Mouse (Mus musculus) kidney, adult 11 months (tissue): ENCODE measurements around the gene Kctd21.

Experiments used
- DNase-seq: peaks from one replicate; pipeline ENCODE4 v3.0.0; 2022

The Kctd21 gene

DNA sequence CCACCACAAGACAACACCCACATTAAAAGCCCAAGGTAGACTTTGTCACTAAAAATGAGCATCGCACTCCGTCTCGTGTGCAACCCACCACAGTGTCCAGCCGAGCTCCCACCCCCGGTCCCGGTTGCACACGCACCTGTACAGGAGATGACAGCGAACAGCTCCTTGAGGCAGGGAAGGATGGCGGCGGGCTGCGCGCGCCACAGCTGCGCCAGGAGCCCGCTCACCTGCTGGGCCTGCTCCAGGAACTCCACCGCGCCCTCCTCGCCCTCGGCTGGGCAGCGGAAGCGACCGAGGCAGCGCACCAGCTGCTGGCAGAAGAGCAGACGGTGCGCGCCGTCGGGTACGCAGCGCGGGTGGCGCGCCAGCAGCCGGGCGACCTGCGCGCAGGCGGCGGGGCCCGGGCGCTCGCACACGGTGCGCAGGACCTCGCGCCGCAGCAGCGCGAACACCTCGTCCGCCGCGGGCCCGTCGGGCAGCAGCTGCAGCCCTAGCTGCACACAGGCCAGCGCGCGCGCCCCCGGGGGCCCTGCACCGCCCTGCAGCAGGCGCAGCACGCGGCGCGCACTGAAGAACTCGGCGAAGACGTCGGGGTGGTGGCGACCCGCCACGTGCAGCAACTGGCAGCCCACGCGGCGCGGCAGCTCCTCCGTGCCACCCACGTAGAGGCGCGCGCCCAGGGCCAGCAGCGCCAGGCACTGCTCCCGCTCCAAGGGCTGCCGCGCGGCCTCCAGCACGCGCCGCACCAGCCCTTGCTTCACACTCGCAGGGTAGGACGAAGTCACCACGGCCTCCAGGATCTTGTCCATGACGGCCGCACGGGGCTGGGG lies 6.8 kb upstream of the Kctd21 start:
- DNase-seq = no peak

DNA sequence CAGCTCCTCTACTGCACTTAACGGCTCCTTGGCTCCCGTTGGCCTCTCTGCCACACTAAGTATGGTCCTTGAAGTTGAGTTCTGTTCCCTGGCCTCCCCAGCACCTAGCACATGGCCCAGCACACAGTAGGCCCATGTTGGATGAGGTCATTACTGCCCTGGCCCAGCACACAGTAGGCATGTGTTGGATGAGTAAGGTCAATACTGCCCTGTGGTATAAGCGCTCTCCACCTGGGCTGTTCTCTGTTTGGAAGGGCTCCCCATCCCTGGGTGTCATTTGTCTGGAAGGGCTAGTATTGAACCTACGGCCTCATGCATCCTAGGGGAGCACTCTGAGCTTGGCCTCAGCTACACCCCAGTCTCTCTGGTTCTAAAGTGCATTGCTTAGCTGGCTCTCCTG lies 4.8 kb upstream of the Kctd21 start:
- no peak for DNase-seq

DNA sequence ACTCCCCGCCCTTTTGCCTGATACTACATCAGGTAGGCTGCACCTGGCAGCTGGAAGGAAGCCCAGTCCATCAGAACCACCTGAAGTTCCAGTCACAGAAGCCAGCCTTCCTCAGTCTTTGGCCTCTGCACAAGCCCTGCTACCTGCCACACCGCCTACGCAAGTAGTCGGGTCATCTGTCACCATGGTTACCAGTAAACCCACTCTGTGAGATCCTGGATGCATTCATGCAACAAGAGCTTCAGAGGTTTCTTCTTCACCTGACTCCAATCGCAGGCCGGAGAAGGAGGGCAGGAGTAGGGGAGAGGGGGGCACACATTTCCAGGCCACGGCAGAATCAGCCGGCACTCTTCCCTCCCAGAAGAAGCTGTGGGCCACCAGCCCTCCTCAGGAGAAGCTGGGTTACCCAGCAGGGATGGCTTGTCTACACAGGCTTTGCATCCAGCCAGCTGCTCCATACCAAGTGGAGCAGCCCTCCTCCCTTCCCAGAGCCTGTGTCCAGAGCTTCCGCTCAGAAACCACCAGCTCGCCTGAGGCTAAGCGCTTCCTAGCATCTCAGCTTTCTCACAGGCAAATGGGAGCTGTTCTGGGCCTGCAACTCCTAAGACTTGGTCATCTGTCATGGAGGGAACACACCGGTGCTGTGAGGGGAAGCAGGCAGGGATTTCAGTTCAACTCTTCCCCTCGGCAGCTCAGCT lies 3.1 kb upstream of the Kctd21 start:
- DNase-seq = no peak

DNA sequence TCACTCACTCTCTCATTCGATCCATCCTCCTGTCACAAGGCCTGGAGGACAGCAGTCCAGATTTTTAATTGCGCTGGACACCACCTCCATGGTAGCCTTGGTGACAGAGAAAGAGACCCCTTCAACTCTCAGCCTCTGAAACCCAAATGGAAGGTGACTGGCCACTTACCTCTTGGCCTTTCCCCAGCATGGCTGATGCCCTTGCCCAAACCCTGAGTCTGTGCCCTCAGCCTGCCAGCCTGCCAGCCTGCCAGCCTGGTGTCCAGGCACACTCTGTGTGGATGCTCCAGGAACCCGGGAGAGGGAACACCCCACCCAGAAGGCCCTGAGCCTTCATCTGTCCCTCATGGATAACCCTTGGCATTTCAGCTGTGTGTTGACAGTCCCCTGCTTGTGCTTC lies 2.5 kb upstream of the Kctd21 start:
- DNase-seq = no peak

DNA sequence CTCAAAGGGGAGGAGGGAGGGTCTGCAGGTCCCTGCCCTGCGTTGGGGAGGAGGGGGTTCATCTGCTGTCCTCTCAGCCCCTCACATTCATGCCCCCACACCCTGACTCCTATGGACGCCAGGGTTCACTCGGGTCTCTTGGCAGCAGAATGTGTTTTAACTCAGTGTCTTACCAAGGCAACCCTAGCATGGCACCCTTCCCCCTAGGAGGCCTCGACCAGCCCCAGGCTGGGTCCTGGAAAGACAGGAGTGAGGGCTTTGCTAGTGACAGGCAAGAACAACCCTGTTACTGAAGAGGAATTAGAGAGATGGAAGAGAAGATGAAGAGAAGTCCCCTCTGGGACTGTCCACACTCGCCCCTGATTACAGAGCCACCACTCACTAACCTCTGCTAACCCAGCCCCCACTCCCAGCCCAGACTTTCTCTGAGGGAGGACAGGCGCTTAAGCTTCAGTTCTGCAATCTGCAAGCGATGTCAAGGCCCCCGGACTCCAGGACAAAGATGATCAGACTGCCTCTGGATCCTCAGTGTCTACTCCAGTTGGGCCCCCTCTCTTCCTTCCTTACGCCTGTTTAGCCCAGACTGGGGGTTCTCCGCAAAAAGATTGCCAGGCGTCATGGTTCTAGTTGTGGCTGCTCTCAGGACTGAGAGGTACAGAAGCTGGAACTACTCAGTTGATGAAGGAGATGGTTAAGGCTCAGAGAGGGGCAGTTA lies 1.0 kb upstream of the Kctd21 start:
- peak; percentile 11 for DNase-seq

DNA sequence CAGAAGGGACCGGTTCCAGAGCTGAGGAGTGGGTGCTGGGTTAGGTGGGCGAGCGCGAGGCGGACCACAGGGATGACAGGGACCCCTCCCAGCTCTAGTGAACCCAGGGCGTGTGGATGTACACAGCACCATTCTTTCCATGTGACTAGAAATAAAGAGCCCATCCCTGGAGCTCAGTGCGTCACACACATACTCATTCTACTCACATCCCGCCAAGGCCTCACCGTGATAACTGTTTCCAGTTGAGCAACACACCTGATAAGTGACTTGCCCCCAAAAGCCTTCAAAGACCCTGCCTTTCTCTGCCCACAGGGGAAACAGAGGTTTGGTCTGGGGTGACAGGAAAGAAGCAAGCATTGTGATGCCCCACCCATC lies 527 bp downstream of the Kctd21 start:
- no peak for DNase-seq

DNA sequence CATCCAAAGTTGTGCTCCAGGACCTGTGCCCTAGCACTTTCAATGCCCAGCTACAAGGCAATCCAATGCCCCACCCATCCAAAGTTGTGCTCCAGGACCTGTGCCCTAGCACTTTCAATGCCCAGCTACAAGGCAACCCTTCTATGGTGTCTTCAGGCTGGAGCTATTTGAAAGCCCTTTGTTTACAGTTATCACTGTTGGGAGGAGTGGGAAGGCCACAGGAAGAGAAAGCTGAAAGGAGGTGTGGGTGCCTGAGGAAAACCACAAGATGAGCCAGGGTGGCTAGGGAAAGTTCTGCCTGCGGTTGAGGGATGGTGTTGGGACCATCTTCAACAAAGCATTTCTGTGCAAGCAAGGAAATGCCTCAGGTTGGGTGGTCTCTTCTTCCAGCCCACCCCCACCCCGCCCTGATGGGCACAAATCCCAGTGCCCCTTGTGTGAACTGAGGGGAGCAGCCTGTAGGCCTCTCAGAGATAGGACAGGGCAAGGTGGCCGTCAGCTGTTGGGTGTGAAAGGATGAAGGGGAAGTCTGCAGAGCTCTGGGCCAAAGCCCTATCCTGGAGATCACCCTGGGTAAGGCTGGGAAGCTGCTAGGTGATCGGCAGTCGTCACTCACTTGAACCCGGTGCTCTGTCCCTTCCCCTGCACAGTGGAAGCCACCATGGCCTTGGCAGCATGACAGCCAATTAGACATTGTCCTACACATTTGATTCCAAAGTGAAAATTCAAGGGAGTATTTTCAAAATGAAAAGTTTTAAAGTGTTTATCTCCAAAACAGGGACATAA lies 1.2 kb downstream of the Kctd21 start:
- DNase-seq = no peak

DNA sequence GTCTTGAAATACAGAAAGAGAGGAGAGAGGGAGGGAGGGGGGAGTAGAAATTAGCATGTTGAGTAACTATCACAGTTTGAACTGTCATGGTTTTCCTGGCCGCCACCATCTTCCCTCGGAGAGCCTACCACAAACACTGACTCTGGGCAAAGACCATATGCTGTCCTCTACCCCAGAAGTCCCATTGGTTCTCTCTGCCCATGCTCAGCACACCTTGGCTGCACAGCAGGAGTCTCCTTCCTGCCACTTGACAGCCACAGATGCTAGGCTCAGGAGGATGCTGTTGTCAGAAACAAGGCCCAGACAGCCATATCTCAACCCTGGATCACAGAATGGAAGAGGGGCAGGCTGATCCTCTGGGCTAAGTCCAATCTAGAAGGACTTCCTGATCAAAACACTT lies 2.3 kb downstream of the Kctd21 start:
- DNase-seq = no peak

DNA sequence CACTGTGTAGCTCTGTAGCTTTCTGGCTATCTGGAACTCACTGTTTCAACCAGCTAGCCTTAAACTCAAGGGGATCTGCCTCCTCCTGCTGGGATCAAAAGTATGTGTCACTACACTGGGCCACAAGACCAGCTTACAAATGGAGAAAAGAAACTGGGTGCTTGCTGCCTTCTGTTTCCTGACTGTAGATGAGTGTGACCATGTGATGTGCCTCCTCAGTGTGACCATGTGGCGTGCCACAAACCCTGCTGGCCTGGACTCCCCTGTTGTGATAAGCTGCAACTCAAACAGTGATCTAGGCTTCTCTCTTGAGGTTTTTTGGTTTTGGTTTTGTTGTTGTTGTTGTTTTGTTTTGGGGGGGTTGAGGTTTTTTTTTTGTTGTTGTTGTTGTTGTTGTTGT lies 4.6 kb downstream of the Kctd21 start:
- no peak for DNase-seq

DNA sequence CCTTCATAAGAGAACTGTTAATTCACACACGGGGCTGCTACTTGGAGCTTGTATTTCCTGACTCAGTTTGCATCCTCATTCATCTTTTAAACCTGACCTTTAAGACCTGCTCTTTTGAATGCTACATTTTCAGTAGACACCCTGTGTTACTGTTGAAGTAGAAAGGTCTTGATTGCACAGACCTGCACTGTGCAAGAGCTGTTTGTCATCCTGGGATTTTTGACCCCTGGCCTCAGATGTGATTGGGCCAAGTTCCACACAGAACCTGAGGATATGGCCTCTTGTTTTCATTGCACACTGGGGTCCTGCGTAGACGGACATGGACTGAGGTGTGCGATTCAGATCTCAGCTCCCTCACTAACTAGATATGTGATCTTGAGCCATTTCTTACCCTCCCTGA lies 6.5 kb downstream of the Kctd21 start:
- no peak for DNase-seq

DNA sequence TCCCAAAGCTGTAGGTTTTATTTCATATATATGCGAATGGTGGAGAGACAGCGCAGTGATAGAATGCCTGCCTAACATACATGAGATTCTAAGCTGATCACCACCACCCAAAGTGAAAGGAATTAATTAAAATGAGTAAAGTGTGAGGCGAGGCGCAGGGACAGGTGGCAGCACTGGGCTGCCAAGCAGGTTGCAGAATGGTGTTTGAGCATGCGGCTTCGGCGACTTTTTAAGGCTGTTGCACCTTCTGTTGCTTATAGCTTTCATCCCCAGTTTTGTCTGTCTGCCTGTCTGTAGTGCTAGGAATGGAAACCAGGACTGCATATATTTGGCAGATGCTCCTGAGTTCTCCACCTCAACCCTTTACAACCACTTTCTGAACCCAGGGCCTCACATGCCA lies 7.5 kb downstream of the Kctd21 start:
- DNase-seq = no peak

DNA sequence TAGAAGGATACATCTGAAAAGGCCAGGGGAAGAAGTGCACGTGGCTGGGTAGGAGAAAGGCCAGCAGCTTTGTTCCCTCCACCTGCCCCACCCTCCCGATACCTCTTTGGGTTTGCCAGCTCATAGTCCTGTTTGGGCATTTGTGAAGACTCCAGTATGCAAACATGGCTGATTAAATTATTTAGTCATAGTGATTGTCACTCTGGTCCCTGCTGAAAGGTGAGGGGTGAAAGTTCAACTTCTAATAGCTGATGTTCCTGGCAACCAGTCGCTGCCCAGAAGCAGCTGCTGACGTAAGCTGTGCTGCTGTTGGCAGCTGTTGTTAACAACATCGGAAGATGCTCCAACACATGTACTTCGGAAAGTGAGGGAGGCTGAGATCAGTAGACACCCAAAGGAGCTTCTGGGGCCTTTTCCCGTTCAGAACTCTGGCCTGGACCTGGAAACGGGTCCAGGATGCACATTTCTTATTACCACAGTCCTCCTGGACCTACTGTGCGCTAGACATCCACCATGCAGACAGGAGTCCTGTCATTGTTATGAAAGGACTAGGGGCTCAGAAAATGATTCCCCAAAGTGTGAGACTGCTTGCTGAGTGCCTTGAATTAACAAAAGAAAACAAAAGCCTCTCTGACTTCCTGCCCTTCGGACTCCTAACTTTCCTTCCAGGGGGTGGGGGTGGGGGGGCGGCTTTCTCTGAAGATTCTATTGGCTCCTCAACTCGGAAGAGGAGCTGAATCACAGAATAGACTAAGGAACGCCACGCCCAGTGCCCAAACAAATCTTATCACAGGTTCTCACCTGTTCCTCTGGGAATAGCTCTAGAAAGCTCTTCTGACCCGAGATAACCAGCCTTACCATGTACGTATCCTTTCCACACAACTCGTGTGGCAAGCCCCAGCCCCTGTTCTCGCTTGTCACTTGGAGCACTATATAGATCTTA lies 9.1 kb downstream of the Kctd21 start:
- DNase-seq = no peak

DNA sequence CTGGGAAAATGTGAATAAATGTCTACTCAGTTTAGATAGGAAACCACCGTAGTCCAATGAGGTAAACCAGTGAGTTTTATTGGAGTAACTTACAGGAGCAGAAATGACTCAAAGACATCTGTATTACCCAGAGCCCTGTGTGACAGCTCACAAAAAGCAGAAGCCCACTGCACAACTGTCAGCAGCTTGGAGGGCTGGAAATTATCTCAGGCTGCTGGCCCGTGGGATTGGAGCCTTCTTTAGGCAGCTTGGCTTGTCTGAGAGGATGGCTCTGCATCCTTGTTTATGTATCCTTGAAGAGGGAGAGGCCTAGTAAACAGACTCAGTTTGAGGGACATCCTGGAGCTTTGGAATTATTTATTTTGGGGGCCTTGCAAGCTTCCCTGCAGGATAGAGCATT lies 10.8 kb downstream of the Kctd21 start:
- DNase-seq = no peak

DNA sequence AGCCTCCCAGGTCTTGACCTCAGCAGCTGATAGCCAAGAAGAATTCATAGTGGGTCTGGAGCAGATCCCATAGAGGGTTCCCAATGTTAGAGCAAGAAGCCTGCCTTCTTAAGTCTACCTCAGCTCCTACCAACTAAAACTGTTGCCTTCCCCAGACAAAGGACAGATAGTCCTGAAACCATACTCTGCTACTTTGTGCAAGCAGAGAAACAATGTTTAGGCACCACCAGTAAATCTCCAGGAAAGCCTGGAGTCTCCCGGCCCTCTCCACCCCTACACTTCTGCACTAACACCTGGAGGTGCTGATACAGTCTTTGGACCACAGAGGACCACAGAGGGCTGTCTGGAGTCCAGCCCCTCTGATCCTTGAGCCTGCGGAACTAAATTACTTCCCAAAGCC lies 12.5 kb downstream of the Kctd21 start:
- DNase-seq = no peak

DNA sequence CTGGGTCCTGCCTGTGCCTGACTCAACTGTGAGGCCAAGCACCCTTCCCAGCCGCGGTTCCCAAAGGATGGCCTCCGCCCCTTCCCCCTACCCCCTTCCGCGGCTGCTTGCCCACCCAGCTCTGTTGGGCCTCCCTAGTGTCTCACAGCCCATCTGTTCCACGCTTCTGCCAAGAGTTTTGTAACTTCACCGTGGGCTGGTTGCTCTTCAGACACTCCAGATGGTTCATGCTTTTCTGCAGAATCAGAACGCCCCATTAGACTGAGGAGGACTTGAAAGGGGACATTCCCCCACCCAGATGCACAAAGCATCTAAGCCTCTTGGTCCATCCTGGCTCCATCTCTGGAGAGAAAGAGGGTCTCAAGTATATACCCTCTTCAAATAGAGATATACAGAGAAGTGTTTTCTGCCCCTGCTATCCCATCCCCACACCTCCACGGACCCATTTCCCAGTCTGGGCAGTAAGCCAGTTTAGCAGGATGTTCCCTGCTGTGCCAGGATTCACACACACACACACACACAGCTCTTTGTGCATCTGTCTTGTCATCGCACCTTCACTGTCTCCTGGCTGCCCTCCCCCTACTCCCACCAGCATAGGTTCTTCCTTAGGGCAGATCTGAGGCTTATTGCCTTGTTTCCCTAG lies 13.2 kb downstream of the Kctd21 start:
- no peak for DNase-seq

DNA sequence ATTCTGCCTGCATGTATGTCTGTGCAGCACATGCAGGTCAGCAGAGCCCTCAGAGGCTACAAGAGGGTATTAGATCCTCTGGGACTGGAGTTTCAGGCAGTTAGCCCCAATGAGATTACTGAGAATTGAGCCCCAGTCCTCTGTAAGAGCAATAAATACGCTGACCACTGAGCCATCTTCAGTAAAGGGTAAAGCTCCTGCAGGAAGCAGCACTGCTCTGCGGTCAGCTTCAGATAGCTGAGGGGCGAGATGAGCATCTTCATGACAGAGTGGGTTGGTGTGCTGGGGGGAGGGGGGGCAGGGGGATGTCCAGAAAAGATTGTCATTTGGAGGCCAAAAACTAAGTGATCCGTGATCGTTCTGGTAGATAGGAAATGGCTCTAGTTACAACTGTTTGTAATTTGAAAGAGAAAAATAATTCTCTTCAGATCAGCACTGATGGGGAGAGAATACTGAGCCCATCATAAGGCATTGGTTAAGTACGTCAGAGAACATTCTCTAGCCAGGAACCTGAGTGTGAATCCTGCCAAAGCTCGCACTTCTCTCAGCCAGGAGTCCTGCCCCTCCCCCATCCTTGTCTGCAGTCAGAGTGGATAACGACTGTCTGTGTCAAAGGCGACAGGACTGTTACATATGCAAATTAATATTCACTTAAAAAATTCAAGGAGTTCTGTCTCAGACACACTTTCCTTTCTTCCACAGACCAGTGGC lies 14.1 kb downstream of the Kctd21 start:
- no peak for DNase-seq

DNA sequence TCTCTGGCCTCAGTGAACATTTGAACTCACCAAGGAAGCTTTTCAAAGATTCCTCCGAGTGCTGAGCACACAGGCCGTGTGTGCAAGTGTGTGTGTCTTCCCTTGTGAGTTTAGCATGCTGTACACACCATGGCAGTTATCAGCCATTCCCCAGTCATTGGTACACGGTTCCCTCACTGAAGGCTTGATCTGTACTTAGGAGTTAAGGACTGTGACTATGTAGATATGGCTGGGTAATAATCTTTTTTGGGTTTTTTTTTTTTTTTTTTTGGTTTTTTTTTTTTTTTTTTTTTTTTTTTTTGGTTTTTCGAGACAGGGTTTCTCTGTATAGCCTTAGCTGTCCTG lies 14.7 kb downstream of the Kctd21 start:
- DNase-seq = no peak

DNA sequence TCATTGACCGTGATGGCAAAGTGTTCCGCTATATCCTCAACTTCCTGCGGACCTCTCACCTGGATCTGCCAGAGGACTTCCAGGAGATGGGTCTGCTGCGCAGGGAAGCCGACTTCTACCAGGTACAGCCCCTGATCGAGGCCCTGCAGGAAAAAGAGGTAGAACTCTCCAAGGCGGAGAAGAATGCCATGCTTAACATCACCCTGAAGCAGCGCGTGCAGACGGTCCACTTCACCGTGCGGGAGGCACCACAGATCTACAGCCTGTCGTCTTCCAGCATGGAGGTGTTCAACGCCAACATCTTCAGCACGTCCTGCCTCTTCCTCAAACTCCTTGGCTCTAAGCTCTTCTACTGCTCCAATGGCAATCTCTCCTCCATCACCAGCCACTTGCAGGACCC lies 15.3 kb downstream of the Kctd21 start:
- DNase-seq = no peak

DNA sequence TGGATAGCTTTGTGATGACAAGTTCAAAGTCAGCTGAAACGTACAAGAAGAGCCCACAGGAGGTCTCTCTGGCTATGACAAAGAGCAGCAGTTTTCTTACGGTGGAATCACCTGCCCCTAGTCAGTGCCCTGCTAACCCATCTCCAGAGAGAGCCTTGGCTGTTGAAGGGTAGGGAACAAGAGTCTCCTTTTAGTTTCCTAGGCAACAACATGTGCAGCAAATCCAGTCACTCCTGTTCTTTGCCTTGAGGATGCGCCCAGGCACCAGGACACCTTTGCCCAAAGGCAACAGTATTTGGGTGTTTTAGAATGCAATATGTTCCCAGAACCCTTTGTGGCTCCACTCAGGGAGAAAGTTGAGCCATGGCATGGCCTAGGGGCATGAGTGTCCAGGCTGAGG lies 16.2 kb downstream of the Kctd21 start:
- DNase-seq = no peak

DNA sequence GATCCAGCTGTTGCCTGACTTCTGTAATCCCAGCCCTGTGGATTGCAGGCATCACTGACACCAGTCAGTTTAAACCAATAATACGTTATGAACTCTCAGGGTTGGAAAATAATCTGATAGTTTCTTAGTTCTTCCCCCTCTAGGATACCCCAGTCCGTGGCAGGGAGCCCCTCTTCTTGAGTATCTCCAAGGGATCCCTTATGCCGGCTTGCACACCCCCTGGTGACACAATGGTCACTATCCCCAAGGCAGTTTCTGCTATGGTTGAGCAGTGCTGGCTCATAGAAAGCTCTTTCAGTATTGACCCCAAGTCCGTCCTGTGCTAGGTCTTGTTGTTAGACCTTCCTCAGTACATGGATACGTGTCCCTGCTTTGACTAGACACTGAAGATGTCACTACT lies 16.7 kb downstream of the Kctd21 start:
- no peak for DNase-seq

DNA sequence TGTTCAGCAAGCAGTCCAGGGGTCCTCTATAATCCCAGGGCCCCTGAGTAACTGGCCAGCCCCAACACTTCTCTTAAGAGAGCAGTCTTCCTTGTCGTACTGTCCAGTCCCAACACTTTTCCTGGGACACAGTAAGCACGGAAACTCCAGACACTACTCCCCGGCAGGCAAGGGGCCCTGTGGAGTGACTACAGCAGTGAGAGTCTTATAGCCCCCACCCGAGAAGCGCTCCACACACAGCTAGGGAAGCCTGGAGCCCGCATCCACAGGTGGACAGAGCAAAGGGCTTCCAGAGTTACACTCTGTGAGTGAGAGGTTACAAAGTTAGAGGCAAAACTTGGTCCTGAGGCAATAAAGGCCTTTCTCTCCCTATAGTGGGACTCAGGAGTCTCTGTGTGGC lies 17.3 kb downstream of the Kctd21 start:
- DNase-seq = no peak
